Mouse (Mus musculus): ENCODE measurements at regions not wholly inside any gene's neighbourhood (a gene's known extent, or its start where the extent isn't known, plus 50 kb on each side); places are given as distances from the start of the nearest gene placed in this dataset.
A peak's percentile ranks its signal among the peaks of the same experiment; 100 is the strongest.

DNA sequence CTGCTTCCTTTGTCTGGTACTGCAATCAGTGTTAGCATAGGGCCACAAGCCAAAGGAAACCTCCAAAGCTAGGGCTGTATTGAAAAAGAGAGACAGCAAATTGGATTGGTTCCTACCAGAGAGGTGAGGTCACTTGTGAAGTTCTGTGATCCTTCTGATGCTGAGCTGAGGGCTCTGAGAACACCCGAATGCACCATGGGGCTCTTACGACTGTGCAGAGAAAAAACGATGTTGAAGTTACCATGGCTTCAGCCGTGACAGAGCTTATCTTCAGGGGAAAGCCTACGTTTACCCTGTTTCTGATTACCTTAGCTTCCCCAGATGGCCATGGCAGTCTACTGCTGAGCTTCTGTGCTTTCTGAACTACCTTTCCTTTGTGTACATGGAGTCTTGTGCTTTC, 53.9 kb upstream of the Fmo9 start:
- DNase-seq (ENCODE audit: low spot score in 2 of 2), result no peak

DNA sequence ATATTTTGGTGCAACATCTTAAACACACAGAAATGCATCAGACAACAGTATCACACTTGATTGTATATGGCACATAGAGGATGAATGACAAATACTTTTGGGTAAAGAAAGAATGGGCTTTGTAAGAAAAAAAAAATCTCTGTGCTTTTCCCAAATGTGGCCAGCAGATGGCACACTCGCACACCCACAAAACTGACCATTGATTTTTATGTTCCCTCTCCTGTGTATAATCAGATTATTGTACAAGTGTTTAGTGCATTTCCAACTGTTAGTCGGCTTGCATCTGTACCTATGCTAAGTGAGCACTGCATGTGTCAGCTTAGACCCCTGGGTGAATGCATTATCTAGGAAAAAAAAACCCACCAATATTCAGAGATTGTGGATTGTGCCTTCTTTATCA, 56.4 kb upstream of the Fmo9 start:
- no peak for DNase-seq (ENCODE audit: low spot score in 2 of 2)

GRCm38 (mm10) chr1:166750236-166750635, 68.6 kb upstream of the Fmo9 start:
- no peak for DNase-seq (ENCODE audit: low spot score in 2 of 2)

DNA sequence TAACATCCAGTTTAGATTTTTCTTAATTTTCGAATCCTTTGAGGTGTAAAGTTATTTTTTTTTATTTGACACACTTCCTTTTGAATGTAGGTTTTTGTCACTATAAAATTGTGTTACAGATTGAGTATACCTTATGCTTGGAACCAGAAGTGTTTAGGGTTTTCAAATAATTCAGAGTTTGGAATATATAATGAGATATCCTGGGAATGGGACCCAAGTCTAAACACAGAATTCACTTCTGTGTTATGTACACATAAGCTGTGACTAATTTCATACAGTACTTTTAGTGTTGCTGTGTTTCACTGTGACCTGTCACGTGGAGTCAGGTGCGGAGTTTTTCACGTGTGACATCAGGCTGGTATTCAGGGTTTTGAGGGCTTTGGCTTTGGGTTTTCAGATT, 69.1 kb upstream of the Fmo9 start:
- no peak for DNase-seq (ENCODE audit: low spot score in 2 of 2)

DNA sequence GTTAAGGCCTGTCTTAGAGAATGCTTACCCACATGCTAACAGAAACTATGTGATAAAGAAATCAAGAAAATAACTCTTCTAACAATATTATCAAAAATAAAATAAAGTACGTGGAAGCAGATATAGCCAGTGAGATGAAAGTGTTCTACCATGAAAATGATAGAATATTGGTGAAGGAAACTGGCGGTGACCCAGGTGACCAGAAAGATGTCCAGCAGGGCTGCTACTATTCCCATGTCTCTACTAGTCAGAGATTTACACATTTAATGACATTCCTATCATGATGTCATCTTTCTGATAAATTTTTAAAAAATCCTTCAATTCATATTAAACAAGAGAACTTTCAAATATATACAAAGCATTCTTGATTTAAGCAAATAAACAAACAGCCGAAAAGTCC, 69.8 kb upstream of the Fmo9 start:
- DNase-seq (ENCODE audit: low spot score in 2 of 2), result no peak

- no peak for DNase-seq (ENCODE audit: low spot score in 2 of 2)
Measured at GRCm38 (mm10) chr1:166752990-166753709, 71.5 kb upstream of the Fmo9 start.

- DNase-seq (ENCODE audit: low spot score in 2 of 2), result no peak
Measured at GRCm38 (mm10) chr1:166758987-166759386, 77.3 kb upstream of the Fmo9 start.

GRCm38 (mm10) chr1:166773114-166773513, 91.5 kb upstream of the Fmo9 start:
- DNase-seq (ENCODE audit: low spot score in 2 of 2), result no peak

- peak; percentile 9 to 25 for DNase-seq (ENCODE audit: low spot score in 2 of 2)
Measured at GRCm38 (mm10) chr1:166782106-166782505, 100.5 kb upstream of the Fmo9 start.

- DNase-seq (ENCODE audit: low spot score in 2 of 2), result no peak
Measured at GRCm38 (mm10) chr1:166787945-166788344, 106.3 kb upstream of the Fmo9 start.

DNA sequence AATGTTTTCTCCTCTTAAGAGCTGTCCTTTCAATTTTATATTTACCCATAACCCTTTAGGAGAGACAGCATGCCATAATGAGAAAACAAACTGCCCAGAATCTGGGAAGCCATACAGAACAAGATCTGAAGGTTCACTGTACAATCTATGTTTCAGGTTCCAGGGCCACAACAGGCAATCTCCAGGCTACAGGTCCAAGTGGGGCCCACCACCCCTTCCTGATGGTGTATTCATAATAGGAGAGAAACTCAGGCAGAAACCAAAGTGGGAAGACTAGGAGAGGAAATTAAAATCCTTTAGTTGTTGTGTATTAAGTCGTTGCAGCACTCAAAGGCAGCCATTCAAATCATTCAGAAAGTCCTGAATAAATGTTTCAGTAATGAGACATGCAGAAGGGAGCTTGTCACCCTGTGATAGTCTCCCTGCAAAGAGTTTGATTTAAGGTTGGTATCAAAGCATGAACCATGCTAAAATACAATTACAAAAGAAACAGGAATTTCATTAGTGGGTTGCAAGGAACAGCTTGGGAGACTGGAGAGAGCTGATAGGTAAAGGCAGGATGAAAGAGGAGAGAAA, 107.3 kb upstream of the Fmo9 start:
- DNase-seq (ENCODE audit: low spot score in 2 of 2), result no peak

GRCm38 (mm10) chr1:166793052-166793716, 111.5 kb upstream of the Fmo9 start:
- no peak for DNase-seq (ENCODE audit: low spot score in 2 of 2)

GRCm38 (mm10) chr1:166793717-166794081, 112.1 kb upstream of the Fmo9 start:
- DNase-seq (ENCODE audit: low spot score in 2 of 2), result no peak

DNA sequence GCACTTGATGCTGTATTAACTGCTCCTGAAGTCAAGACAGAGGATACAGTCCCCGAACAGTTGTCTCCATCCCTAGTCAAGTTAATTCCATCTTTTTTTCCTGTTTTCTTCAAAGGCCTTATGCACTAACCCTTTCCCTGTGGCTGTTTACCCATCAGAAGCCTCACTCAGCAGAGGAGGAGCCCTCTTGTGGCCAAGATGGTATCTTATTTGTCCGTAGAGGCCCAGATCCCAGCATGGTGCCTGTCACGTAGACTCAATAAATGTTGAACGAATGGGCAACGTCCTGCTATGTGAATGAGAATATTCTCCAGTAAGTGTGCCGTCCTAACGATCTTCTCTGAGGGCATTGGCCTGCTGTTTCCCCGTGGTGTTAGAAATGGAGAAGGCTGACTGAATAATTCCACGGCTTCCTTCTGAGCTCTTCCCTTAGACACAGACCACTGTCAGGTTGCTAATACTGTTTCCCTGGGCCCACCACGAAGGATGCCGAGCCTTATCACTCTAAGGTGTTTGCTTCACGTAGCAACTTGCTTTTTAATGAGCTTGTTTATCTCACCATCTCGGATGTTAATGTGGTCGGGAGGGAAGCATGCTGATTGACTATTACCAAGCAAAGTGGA, 113.1 kb upstream of the Fmo9 start:
- DNase-seq (ENCODE audit: low spot score in 2 of 2), result no peak

DNA sequence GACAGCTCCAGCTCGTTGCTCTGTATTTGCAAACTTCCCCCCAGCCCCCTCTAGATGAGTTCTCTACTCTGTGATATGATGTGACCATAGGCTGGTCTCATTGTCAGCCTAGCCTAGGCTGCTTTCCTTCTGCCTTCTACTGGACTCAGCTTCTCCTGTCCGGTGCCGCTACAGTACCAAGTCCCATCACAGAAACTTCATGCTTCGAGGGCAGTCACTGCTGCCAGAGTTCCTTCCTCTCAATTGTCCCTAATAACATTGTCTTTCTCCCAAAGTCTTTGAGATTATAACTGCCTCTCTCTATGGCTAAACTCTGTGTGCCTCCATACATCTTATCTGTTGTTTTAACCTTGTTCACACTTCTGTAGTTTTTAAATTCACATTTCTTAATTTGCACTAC, 114.0 kb upstream of the Fmo9 start:
- no peak for DNase-seq (ENCODE audit: low spot score in 2 of 2)

- no peak for DNase-seq (ENCODE audit: low spot score in 2 of 2)
Measured at GRCm38 (mm10) chr1:166796362-166796925, 114.8 kb upstream of the Fmo9 start.

GRCm38 (mm10) chr1:166796931-166797330, 115.3 kb upstream of the Fmo9 start:
- no peak for DNase-seq (ENCODE audit: low spot score in 2 of 2)

GRCm38 (mm10) chr1:166800953-166801603, 119.4 kb upstream of the Fmo9 start:
- DNase-seq (ENCODE audit: low spot score in 2 of 2), result no peak

GRCm38 (mm10) chr1:166801929-166802328, 120.3 kb upstream of the Fmo9 start:
- DNase-seq (ENCODE audit: low spot score in 2 of 2), result no peak

DNA sequence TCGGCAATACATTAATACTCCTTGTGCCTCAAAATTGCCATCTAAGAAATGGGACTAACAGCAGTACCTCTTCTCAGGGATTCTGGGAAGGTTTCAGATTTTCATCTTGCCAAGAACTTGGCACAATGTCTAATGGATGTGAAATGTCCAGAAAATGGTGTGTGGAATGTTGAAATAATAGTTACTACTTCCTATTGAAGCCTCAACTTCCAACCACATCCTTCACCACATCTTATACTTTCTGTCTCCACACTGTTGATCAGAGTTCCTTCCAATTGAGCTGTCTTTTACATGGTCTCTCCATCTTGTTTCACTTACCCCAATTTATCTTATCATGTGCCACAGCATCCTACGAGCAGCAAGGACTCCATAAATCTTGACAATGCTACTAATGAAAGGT, 122.3 kb upstream of the Fmo9 start:
- no peak for DNase-seq (ENCODE audit: low spot score in 2 of 2)

- no peak for DNase-seq (ENCODE audit: low spot score in 2 of 2)
Measured at GRCm38 (mm10) chr1:166804333-166804732, 122.7 kb upstream of the Fmo9 start.

Measured in urinary bladder, postnatal 36 days (tissue).